Mouse (Mus musculus): ENCODE measurements around the gene Sc5d. TPM values are rescaled to one million over a fixed set of nuclear protein-coding genes. Genes with fewer than 3 reads are reported as not detected.
A peak's percentile ranks its signal among the peaks of the same experiment; 100 is the strongest.

Gene Sc5d
- polyA plus RNA-seq, 1 experiment from 2014 or later: 146 TPM

DNA sequence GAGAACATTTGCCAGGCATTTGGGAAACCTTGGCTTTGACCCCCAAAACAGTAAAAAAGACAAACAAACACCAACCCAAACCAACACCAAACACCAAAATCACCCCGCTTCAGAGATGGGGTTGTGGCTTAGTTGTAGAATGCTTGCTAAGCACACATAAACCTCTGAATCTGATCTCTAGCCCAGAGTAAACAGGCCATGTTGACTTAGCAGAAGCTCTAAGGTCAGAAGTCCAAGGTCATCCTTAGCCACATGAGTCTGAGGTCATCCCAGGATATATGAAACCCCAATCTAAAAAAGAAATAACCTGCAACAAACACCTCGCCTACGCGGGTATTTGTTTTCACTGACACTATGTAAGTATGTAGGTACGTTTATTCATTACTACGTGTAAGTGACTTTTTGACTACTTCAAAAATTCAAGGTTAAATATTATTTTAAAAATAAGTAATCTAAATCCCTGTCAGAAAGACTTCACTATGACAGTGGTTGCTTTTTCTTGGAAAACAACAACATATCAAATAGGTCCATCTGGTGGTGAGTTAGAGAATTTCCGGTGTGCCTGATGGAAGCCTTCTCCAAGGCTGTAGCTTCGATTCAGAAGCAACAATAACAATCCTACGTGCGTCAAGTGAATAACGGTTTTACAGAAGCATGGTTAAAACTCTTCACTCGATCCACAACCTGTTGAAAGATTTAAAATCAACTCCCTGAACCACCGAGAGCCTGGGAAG lies 11.1 kb upstream of the Sc5d start:
- Histone ChIP-seq H3K9ac (replicated peaks) (no peak overlapping the region), H3K9me3 (ENCODE audit: low read length) (no peaks in the 10 kb centered on the region), H3K4me2 (ENCODE audit: low read depth, low read length) (no peak overlapping the region), H3K36me3 (replicated peaks; ENCODE audit: insufficient read depth, low read length) (no peaks in the 10 kb centered on the region), H3K27me3 (ENCODE audit: insufficient read depth, low read length) (no peaks in the 10 kb centered on the region), H3K27ac (ENCODE audit: low read depth) (peak overlapping the region; percentile 67), H3K4me1 (ENCODE audit: insufficient read depth) (peaks cover 25% of the 10 kb centered on the region), H3K4me3 (ENCODE audit: low read depth, low read length) (no peak overlapping the region)
- TF ChIP-seq EP300 (IDR thresholded peaks at IDR 0.05; ENCODE audit: low read depth) (peak; percentile 71), CTCF (IDR thresholded peaks at IDR 0.05; ENCODE audit: low read depth) (peak; percentile 61)
- 41% methylated on average over 13 of the region's 13 CpGs for WGBS (ENCODE audit: insufficient replicate concordance)
- peak; percentile 84 for ATAC-seq
- peak; percentile 40 for DNase-seq

DNA sequence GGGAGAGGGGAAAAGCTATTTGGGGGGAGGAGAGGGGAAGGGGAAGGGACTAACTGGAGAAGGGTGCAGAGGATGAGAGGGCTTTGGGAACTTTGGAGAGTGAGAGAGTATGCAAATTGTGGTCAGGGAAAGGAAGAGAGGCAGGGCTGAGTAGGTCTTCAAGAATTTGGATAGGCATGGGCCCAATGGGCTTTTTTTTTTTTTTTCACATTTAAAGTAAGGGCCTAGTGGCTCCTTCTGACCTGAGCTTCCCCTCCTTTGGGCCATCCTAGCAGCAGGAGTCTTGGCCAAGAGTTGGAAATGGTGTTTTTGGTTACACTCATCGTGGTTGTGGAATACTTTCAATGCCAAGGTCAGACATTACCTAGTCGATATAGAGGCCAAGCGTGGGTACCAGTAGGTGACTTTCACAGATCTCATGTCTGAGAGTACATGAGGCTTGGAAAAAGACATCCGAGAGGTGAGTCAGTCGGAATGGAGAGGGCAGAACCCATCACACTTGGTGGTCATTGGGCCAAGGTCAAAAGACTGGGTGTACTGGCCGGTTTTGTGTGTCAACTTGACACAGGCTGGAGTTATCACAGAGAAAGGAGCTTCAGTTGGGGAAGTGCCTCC lies 9.7 kb upstream of the Sc5d start:
- no peak for DNase-seq
- Histone ChIP-seq H3K4me1 (ENCODE audit: insufficient read depth) (peaks cover 21% of the 10 kb centered on the region), H3K9me3 (ENCODE audit: low read length) (no peaks in the 10 kb centered on the region), H3K4me3 (ENCODE audit: low read depth, low read length) (no peak overlapping the region), H3K4me2 (ENCODE audit: low read depth, low read length) (no peak overlapping the region), H3K27me3 (ENCODE audit: insufficient read depth, low read length) (no peaks in the 10 kb centered on the region), H3K36me3 (replicated peaks; ENCODE audit: insufficient read depth, low read length) (no peaks in the 10 kb centered on the region), H3K27ac (ENCODE audit: low read depth) (peak overlapping the region; percentile 67; the same call in 1 of the 2 replicates), H3K9ac (replicated peaks) (no peak overlapping the region)
- 65% methylated on average over 6 of the region's 6 CpGs for WGBS (ENCODE audit: insufficient replicate concordance)
- ATAC-seq: no peak
- TF ChIP-seq EP300 (IDR thresholded peaks at IDR 0.05; ENCODE audit: low read depth) (no peak), CTCF (IDR thresholded peaks at IDR 0.05; ENCODE audit: low read depth) (no peak)

DNA sequence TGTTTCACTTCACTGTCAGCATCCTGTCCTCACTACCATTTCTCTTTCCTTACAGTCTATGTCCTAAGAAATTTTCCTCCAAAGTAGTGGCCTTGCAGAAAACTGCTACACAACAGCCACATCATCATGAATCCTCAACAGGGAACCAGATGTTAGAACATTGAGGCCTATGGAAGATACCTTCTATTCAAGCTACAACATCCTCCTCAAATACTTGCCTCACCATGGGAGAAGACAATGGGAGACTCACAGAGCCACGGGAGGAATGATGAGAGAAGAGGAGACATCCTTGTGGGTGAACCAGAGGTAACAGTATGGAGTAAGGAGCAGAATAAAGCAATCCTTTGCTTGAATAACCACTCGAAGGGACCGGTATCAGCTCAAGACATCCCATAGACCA lies 9.1 kb upstream of the Sc5d start:
- no peaks in the 10 kb centered on the region for H3K36me3 ChIP-seq (replicated peaks; ENCODE audit: insufficient read depth, low read length)
- peaks cover 23% of the 10 kb centered on the region for H3K4me1 ChIP-seq (ENCODE audit: insufficient read depth)
- TF ChIP-seq CTCF (IDR thresholded peaks at IDR 0.05; ENCODE audit: low read depth) (no peak), EP300 (IDR thresholded peaks at IDR 0.05; ENCODE audit: low read depth) (no peak)
- H3K27ac ChIP-seq (ENCODE audit: low read depth): peak overlapping the region; percentile 66
- 61% methylated on average over 3 of the region's 3 CpGs for WGBS (ENCODE audit: insufficient replicate concordance)
- no peak for DNase-seq
- ATAC-seq: no peak
- no peaks in the 10 kb centered on the region for H3K9me3 ChIP-seq (ENCODE audit: low read length)
- H3K27me3 ChIP-seq (ENCODE audit: insufficient read depth, low read length): no peaks in the 10 kb centered on the region
- no peak overlapping the region for H3K9ac ChIP-seq (replicated peaks)
- H3K4me2 ChIP-seq (ENCODE audit: low read depth, low read length): no peak overlapping the region
- no peak overlapping the region for H3K4me3 ChIP-seq (ENCODE audit: low read depth, low read length)

DNA sequence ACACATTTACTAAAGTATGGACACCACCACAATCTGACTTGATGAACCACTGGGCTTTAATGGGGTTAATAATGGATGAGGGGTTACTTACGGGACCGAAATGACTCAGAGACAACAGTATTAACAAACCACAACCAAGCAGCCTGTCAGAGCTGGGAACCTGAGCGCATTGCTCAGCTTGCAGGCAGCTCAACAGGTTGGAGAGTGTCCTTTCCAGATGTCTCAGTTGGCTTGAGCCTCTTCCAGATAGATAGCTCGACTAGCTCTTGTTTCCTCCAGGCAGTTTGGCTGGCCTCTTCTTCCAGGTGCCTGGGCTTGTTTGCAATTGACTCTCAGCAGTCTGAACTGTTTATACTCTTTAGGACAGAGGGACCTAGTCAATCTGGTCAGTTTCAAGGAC lies 8.6 kb upstream of the Sc5d start:
- ATAC-seq (no peak), DNase-seq (no peak)
- H3K27ac ChIP-seq (ENCODE audit: low read depth): peak overlapping the region; percentile 66
- H3K4me2 ChIP-seq (ENCODE audit: low read depth, low read length): no peak overlapping the region
- TF ChIP-seq EP300 (IDR thresholded peaks at IDR 0.05; ENCODE audit: low read depth): no peak
- TF ChIP-seq CTCF (IDR thresholded peaks at IDR 0.05; ENCODE audit: low read depth): no peak
- no peaks in the 10 kb centered on the region for H3K9me3 ChIP-seq (ENCODE audit: low read length)
- H3K4me1 ChIP-seq (ENCODE audit: insufficient read depth): peaks cover 23% of the 10 kb centered on the region
- no peaks in the 10 kb centered on the region for H3K36me3 ChIP-seq (replicated peaks; ENCODE audit: insufficient read depth, low read length)
- no peak overlapping the region for H3K4me3 ChIP-seq (ENCODE audit: low read depth, low read length)
- H3K9ac ChIP-seq (replicated peaks): no peak overlapping the region
- no peaks in the 10 kb centered on the region for H3K27me3 ChIP-seq (ENCODE audit: insufficient read depth, low read length)
- WGBS (ENCODE audit: insufficient replicate concordance): 28% methylated on average over 4 of the region's 4 CpGs

DNA sequence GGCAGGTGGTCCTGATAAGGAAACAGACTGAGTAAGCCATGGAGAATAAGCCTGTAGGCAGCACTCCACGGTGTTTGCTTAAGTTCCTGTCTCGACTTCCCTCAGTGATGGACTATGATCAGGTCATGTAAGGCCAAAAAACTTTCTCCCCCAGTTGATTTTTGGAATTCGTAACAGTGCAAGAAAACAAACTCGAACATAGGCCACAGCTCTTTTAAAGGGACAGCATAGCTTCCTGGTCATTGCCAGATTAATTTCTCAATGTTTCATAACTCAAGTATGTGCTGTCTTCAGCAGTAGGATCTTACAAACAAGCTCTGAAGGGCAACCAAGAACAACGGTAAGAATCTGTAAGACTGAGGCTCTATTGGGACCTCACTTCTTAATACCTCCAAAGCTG lies 7.4 kb upstream of the Sc5d start:
- peak overlapping the region; percentile 68 for H3K27ac ChIP-seq (ENCODE audit: low read depth)
- peaks cover 23% of the 10 kb centered on the region for H3K4me1 ChIP-seq (ENCODE audit: insufficient read depth)
- no peaks in the 10 kb centered on the region for H3K9me3 ChIP-seq (ENCODE audit: low read length)
- no peaks in the 10 kb centered on the region for H3K27me3 ChIP-seq (ENCODE audit: insufficient read depth, low read length)
- no peak overlapping the region for H3K9ac ChIP-seq (replicated peaks)
- WGBS (ENCODE audit: insufficient replicate concordance): 46% methylated on average over 5 of the region's 5 CpGs
- DNase-seq (no peak), ATAC-seq (peak; percentile 43)
- no peaks in the 10 kb centered on the region for H3K36me3 ChIP-seq (replicated peaks; ENCODE audit: insufficient read depth, low read length)
- H3K4me3 ChIP-seq (ENCODE audit: low read depth, low read length): no peak overlapping the region
- no peak overlapping the region for H3K4me2 ChIP-seq (ENCODE audit: low read depth, low read length)
- no peak for TF ChIP-seq CTCF (IDR thresholded peaks at IDR 0.05; ENCODE audit: low read depth)
- no peak for TF ChIP-seq EP300 (IDR thresholded peaks at IDR 0.05; ENCODE audit: low read depth)

DNA sequence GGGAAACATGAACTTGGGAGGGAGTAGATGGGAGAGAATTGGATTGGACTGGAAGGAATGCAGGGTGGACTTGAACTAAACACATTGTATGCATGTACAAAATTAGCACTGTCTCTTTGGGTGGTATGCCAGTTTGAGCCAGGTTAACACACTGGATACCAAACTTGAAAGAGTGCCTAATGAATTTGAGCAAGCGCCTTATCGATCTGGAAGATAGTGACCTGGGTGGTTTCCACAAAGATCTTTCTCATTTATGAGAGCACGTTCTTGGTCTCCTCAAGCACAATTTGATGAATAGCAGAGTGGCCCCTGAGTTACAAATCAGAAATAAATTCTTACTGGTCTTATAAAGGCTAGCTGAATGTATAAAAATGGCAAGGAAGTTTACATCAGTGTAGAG lies 6.6 kb upstream of the Sc5d start:
- Histone ChIP-seq H3K4me1 (ENCODE audit: insufficient read depth) (peaks cover 21% of the 10 kb centered on the region), H3K36me3 (replicated peaks; ENCODE audit: insufficient read depth, low read length) (no peaks in the 10 kb centered on the region), H3K4me3 (ENCODE audit: low read depth, low read length) (no peak overlapping the region), H3K9me3 (ENCODE audit: low read length) (no peaks in the 10 kb centered on the region), H3K9ac (replicated peaks) (no peak overlapping the region), H3K4me2 (ENCODE audit: low read depth, low read length) (no peak overlapping the region), H3K27me3 (ENCODE audit: insufficient read depth, low read length) (no peaks in the 10 kb centered on the region), H3K27ac (ENCODE audit: low read depth) (peak overlapping the region; percentile 68; the same call in 1 of the 2 replicates)
- TF ChIP-seq EP300 (IDR thresholded peaks at IDR 0.05; ENCODE audit: low read depth) (no peak), CTCF (IDR thresholded peaks at IDR 0.05; ENCODE audit: low read depth) (no peak)
- ATAC-seq: no peak
- no peak for DNase-seq
- WGBS (ENCODE audit: insufficient replicate concordance): 85% methylated on average over 3 of the region's 3 CpGs

Data from liver, postnatal 0 days (tissue).